Mouse (Mus musculus): Measurements from ENCODE around the gene Ythdc1. TPM values are rescaled to one million over a fixed set of nuclear protein-coding genes. Genes with fewer than 3 reads are reported as not detected.

Ythdc1 gene
- total and polyA plus RNA-seq, 3 experiments: 40.0 to 116 (median 64.9) TPM

DNA sequence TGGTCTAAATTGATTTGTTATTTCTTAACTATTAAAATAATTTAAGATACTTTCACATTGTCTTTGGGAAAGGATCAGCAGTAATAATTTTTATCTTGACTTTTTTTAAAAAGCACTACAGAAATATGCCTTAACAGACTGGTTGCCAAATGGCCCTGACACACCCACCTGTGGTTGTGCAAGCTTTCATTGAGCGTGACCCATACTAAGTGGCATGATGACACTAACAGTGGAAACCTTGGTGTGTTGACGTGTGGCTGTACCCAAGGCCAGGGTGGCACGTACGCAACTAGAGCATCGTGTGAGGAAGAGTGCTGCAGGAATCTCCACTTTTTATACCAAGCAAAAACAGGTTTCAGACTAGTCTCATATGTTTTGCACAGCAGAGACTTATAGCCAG, 27.1 kb upstream of the Ythdc1 start:
- Histone ChIP-seq H3K9me3 (replicated peaks; ENCODE audit: low read length) (no peaks in the 10 kb centered on the region), H3K4me2 (ENCODE audit: insufficient read depth, low read depth, poor library complexity, severe bottlenecking) (no peak overlapping the region), H3K4me1 (ENCODE audit: control insufficient read depth in 1 of 2, insufficient read depth in 2 of 2) (no peaks in the 10 kb centered on the region), H3K36me3 (replicated peaks in 1 of 2; ENCODE audit: control insufficient read depth in 1 of 2, insufficient read depth in 1 of 2, low read length in 1 of 2) (no peaks in the 10 kb centered on the region), H3K4me3 (replicated peaks in 1 of 3; ENCODE audit: low read depth in 2 of 3, low read length in 2 of 3, poor library complexity in 1 of 3) (no peak overlapping the region), H3K27me3 (replicated peaks) (no peaks in the 10 kb centered on the region), H3K27ac (ENCODE audit: insufficient read depth, low read depth) (no peak overlapping the region), H3K9ac (ENCODE audit: insufficient read depth, low read depth) (no peak overlapping the region), H3K79me2 (replicated peaks; ENCODE audit: control insufficient read depth, extremely low read depth, insufficient read depth, poor library complexity, severe bottlenecking) (no peaks in the 10 kb centered on the region)
- TF ChIP-seq ELF1 (IDR thresholded peaks at IDR 0.05; ENCODE audit: low read depth, low read length) (no peak), ZNF384 (IDR thresholded peaks at IDR 0.05; ENCODE audit: low read depth, low read length) (no peak), MYC (IDR thresholded peaks at IDR 0.05; ENCODE audit: low read depth, low read length) (no peak), NRF1 (IDR thresholded peaks at IDR 0.05; ENCODE audit: low read depth, low read length) (no peak), POLR2AphosphoS2 (IDR thresholded peaks at IDR 0.05; ENCODE audit: low read depth, low read length) (no peak), JUN (IDR thresholded peaks at IDR 0.05; ENCODE audit: insufficient read depth, low read depth, low read length) (no peak), SIN3A (IDR thresholded peaks at IDR 0.05; ENCODE audit: low read length) (no peak), SMC3 (IDR thresholded peaks at IDR 0.05; ENCODE audit: low read depth, low read length) (no peak), RCOR1 (conservative IDR thresholded peaks at IDR 0.05; ENCODE audit: low read depth, low read length) (no peak), KAT2A (IDR thresholded peaks at IDR 0.05; ENCODE audit: insufficient replicate concordance, low read length) (no peak), ZC3H11A (IDR thresholded peaks at IDR 0.05; ENCODE audit: low read depth, low read length) (no peak), HCFC1 (IDR thresholded peaks at IDR 0.05; ENCODE audit: low read depth, low read length) (no peak), PAX5 (IDR thresholded peaks at IDR 0.05; ENCODE audit: low read length) (no peak), E2F4 (IDR thresholded peaks at IDR 0.05; ENCODE audit: insufficient replicate concordance, low read depth, low read length) (no peak), ETS1 (conservative IDR thresholded peaks at IDR 0.05; ENCODE audit: low read depth, low read length) (no peak), UBTF (IDR thresholded peaks at IDR 0.05; ENCODE audit: low read depth, low read length) (no peak), CHD2 (IDR thresholded peaks at IDR 0.05; ENCODE audit: low read length) (no peak), GABPA (IDR thresholded peaks at IDR 0.05; ENCODE audit: insufficient replicate concordance, low read depth, low read length) (no peak), TBP (conservative IDR thresholded peaks at IDR 0.05; ENCODE audit: low read depth, low read length) (no peak)
- in situ Hi-C loops (cut with MboI; ENCODE audit: low pct_ligation_motif_present, low pct_unique_long_range_greater_than_20kb, low sequenced_read_pairs): no loop called here
- dilution Hi-C loops (cut with MboI; ENCODE audit: extremely low pct_ligation_motif_present, extremely low pct_unique_long_range_greater_than_20kb, low sequenced_read_pairs): no loop called here
- no peak for DNase-seq (ENCODE audit: extremely low read depth)

DNA sequence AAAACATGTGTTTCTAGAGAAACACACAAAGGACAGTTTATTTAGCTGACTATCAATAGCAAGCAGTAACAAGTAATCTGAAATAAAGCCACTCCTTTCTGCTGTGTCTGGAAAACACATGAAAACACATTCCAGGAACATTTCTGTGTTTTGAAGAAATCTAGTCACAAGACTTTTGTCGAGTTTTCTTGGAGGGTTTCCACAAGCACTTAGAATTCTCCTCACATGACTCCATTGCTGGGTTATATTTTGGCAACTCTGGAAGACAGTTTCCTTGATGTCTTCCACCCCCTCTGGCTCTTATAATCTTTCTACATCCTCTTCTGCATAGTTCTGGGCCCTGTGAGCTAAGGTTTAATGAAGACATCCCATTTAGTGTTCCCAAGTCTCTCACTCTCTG, 25.6 kb upstream of the Ythdc1 start:
- Histone ChIP-seq H3K79me2 (replicated peaks; ENCODE audit: control insufficient read depth, extremely low read depth, insufficient read depth, poor library complexity, severe bottlenecking) (no peaks in the 10 kb centered on the region), H3K27ac (ENCODE audit: insufficient read depth, low read depth) (no peak overlapping the region), H3K4me1 (ENCODE audit: control insufficient read depth in 1 of 2, insufficient read depth in 2 of 2) (no peaks in the 10 kb centered on the region), H3K36me3 (replicated peaks in 1 of 2; ENCODE audit: control insufficient read depth in 1 of 2, insufficient read depth in 1 of 2, low read length in 1 of 2) (no peaks in the 10 kb centered on the region), H3K4me2 (ENCODE audit: insufficient read depth, low read depth, poor library complexity, severe bottlenecking) (no peak overlapping the region), H3K9ac (ENCODE audit: insufficient read depth, low read depth) (no peak overlapping the region), H3K27me3 (replicated peaks) (no peaks in the 10 kb centered on the region), H3K9me3 (replicated peaks; ENCODE audit: low read length) (no peaks in the 10 kb centered on the region), H3K4me3 (replicated peaks in 1 of 3; ENCODE audit: low read depth in 2 of 3, low read length in 2 of 3, poor library complexity in 1 of 3) (no peak overlapping the region)
- DNase-seq (ENCODE audit: extremely low read depth): no peak
- dilution Hi-C loops (cut with MboI; ENCODE audit: extremely low pct_ligation_motif_present, extremely low pct_unique_long_range_greater_than_20kb, low sequenced_read_pairs): no loop called here
- TF ChIP-seq MAZ (IDR thresholded peaks at IDR 0.05; ENCODE audit: low read depth, low read length) (no peak), MAX (IDR thresholded peaks at IDR 0.05; ENCODE audit: low read length) (no peak), IRF4 (IDR thresholded peaks at IDR 0.05; ENCODE audit: low read depth, low read length) (no peak), HCFC1 (IDR thresholded peaks at IDR 0.05; ENCODE audit: low read depth, low read length) (no peak), UBTF (IDR thresholded peaks at IDR 0.05; ENCODE audit: low read depth, low read length) (no peak), TCF12 (IDR thresholded peaks at IDR 0.05; ENCODE audit: low read depth, low read length) (no peak)
- in situ Hi-C loops (cut with MboI; ENCODE audit: low pct_ligation_motif_present, low pct_unique_long_range_greater_than_20kb, low sequenced_read_pairs): no loop called here

All from CH12.LX (cell line).